Mouse (Mus musculus): ENCODE results near the gene Yju2.
"Not testable (repeated sequence)": the region's sequence is repeated elsewhere in the genome, so short reads cannot be mapped to it uniquely, and the experiment has no call there.

- not testable (repeated sequence) for TF ChIP-seq POLR2A, CTCF (IDR thresholded peaks at IDR 0.05; ENCODE audit: insufficient read depth, low read depth, low read length)
Observed at GRCm38 (mm10) chr17:55944387-55944865, 14.5 kb upstream of the Yju2 start.
